Mouse (Mus musculus): ENCODE measurements at regions not wholly inside any gene's neighbourhood (a gene's known extent, or its start where the extent isn't known, plus 50 kb on each side); places are given as distances from the start of the nearest gene placed in this dataset.
"Not testable (repeated sequence)": the region's sequence is repeated elsewhere in the genome, so short reads cannot be mapped to it uniquely, and the experiment has no call there.

GRCm38 (mm10) chr4:35343751-35344150 lies 117.8 kb upstream of the C9orf72 start:
- DNase-seq = no peak

- no peak for DNase-seq
Observed at GRCm38 (mm10) chr4:35331161-35331560, 105.2 kb upstream of the C9orf72 start.

GRCm38 (mm10) chr4:35325300-35325699 lies 99.3 kb upstream of the C9orf72 start:
- no peak for DNase-seq

GRCm38 (mm10) chr4:35322432-35323173 lies 96.6 kb upstream of the C9orf72 start:
- no peak for DNase-seq

GRCm38 (mm10) chr4:35310396-35310977 lies 84.5 kb upstream of the C9orf72 start:
- peak; percentile 68 to 72 for DNase-seq

GRCm38 (mm10) chr4:35308221-35308620 lies 82.2 kb upstream of the C9orf72 start:
- no peak for DNase-seq

- DNase-seq = no peak
Observed at GRCm38 (mm10) chr4:35305210-35305609, 79.2 kb upstream of the C9orf72 start.

- DNase-seq = no peak
Observed at GRCm38 (mm10) chr4:35300848-35301247, 74.9 kb upstream of the C9orf72 start.

- not testable (repeated sequence) for DNase-seq
Observed at GRCm38 (mm10) chr4:35300374-35300773, 74.4 kb upstream of the C9orf72 start.

- DNase-seq = no peak
Observed at GRCm38 (mm10) chr4:35284611-35285010, 58.6 kb upstream of the C9orf72 start.
